ENCODE assay signal across 20 mouse cellular contexts in the genomic region with DNA sequence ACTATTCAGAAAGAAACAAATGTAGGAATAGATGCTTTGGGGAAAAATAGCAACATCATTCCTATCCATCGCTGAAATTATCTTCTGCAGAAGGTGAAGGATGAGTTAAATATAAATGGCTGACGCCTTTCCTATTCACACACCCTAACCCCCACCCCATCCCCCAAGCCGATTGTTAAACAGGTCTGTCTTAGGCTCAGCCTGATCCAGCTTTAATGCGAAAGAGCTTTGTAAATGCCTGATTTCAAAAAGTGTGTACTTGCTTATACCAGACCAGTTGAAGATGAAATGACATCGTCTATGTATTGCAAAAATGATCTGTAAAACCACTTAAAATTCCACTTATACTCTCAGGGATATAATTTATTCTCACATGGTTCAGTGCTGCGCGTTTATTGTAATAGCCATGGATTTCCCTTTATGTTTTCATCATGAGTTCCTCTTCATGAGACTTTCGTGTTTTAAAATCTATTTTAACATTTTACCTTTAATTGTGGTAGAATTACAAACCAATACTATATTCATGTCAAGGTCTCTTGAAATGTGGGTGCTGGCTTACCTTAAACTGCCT. TPM values are rescaled to one million over a fixed set of nuclear protein-coding genes. Genes with fewer than 3 reads are reported as not detected.
DNase-seq lines count a peak whose midpoint lies in the region; ATAC-seq and TF ChIP-seq lines count a peak whose summit lies in the region.
"Had no signal": no experiment of that assay in that cellular context is flagged by ENCODE, and none has a peak within 500 bp of the region (broad histone marks: within the 10 kb centered on the region; RNA-seq: fewer than 3 reads in every experiment).

No protein-coding gene starts in this region.

- TF ChIP-seq POLR2A in brain, embryonic 14.5 days (IDR thresholded peaks at IDR 0.05; ENCODE audit: borderline replicate concordance, extremely low read depth, insufficient read depth, insufficient read length, poor library complexity, severe bottlenecking) = no peak

- H3K4me2 ChIP-seq in forebrain, postnatal 0 days (ENCODE audit: low read depth) = no peak overlapping the region
- H3K4me2 ChIP-seq in midbrain, embryonic 16.5 days (ENCODE audit: low read length) = 0 out of 2 replicates have a peak overlapping the region, but pooled peaks have one; percentile 17
- no peak overlapping the region for H3K4me2 ChIP-seq in intestine, postnatal 0 days (replicated peaks; ENCODE audit: low read depth)
- no peak overlapping the region for H3K4me2 ChIP-seq in intestine, embryonic 15.5 days (replicated peaks)
- H3K4me2 ChIP-seq: embryonic facial prominence, embryonic 12.5 days; lung, embryonic 15.5 days had no signal

- no peak for TF ChIP-seq CTCF in brain, embryonic 14.5 days (IDR thresholded peaks at IDR 0.05; ENCODE audit: borderline replicate concordance, extremely low read depth, insufficient read depth, insufficient read length)
- no peak for TF ChIP-seq CTCF in forebrain, postnatal 0 days (IDR thresholded peaks at IDR 0.05; ENCODE audit: low read depth)
- no peak for TF ChIP-seq CTCF in intestine, postnatal 0 days (IDR thresholded peaks at IDR 0.05; ENCODE audit: low read depth)

- H3K36me3 ChIP-seq in forebrain, postnatal 0 days (ENCODE audit: insufficient read depth) = no peaks in the 10 kb centered on the region
- no peaks in the 10 kb centered on the region for H3K36me3 ChIP-seq in midbrain, embryonic 16.5 days (ENCODE audit: control insufficient read depth, insufficient read depth, low read length)
- no peaks in the 10 kb centered on the region for H3K36me3 ChIP-seq in intestine, postnatal 0 days (ENCODE audit: control insufficient read depth, insufficient read depth)
- no peaks in the 10 kb centered on the region for H3K36me3 ChIP-seq in intestine, embryonic 15.5 days
- H3K36me3 ChIP-seq: embryonic facial prominence, embryonic 12.5 days; heart, embryonic 10.5 days; lung, embryonic 15.5 days had no signal

- 31% methylated on average over 8 of the region's 8 CpGs for WGBS in forebrain, postnatal 0 days
- WGBS in midbrain, embryonic 16.5 days = 21% methylated on average over 8 of the region's 8 CpGs
- 65% methylated on average over 8 of the region's 8 CpGs for WGBS in intestine, postnatal 0 days
- 62% methylated on average over 8 of the region's 8 CpGs for whole genome bisulfite sequencing in intestine, embryonic 15.5 days

- DNase-seq in embryo, embryonic 11 days = peak; percentile 32
- DNase-seq in embryo, embryonic 9.5 days (ENCODE audit: extremely low spot score) = no peak
- DNase-seq in brain, embryonic 14.5 days (ENCODE audit: low read depth) = peak; percentile 72
- peak; percentile 27 for DNase-seq in forebrain, postnatal 0 days
- no peak for DNase-seq in lung, postnatal 14 days
- DNase-seq: adrenal gland, postnatal 25 days; cerebellum, adult 9-10 months; gastrocnemius, postnatal 25 days; kidney, adult 11 months; kidney, postnatal 14 days; layer of hippocampus, adult 9-11 months; thymus, postnatal 14 days had no signal

- H3K4me3 ChIP-seq in forebrain, postnatal 0 days (ENCODE audit: low read depth, low read length) = no peak overlapping the region
- H3K4me3 ChIP-seq in midbrain, embryonic 16.5 days (ENCODE audit: low read depth, low read length) = no peak overlapping the region
- no peak overlapping the region for H3K4me3 ChIP-seq in intestine, postnatal 0 days (ENCODE audit: low read depth, low read length)
- no peak overlapping the region for H3K4me3 ChIP-seq in intestine, embryonic 15.5 days (replicated peaks)
- H3K4me3 ChIP-seq: embryonic facial prominence, embryonic 12.5 days; heart, embryonic 10.5 days; lung, embryonic 15.5 days; megakaryocyte, embryonic 14.5 days had no signal

- H3K9ac ChIP-seq in forebrain, postnatal 0 days = no peak overlapping the region
- no peak overlapping the region for H3K9ac ChIP-seq in midbrain, embryonic 16.5 days (ENCODE audit: low read depth, low read length)
- no peak overlapping the region for H3K9ac ChIP-seq in intestine, postnatal 0 days (ENCODE audit: low read depth, low read length)
- no peak overlapping the region for H3K9ac ChIP-seq in intestine, embryonic 15.5 days
- H3K9ac ChIP-seq: embryonic facial prominence, embryonic 12.5 days; lung, embryonic 15.5 days had no signal

- H3K9me3 ChIP-seq in forebrain, postnatal 0 days (ENCODE audit: low read length) = no peaks in the 10 kb centered on the region
- H3K9me3 ChIP-seq in midbrain, embryonic 16.5 days (replicated peaks; ENCODE audit: control insufficient read depth, low read length, poor library complexity, severe bottlenecking) = no peaks in the 10 kb centered on the region
- no peaks in the 10 kb centered on the region for H3K9me3 ChIP-seq in intestine, postnatal 0 days (ENCODE audit: control insufficient read depth)
- no peaks in the 10 kb centered on the region for H3K9me3 ChIP-seq in intestine, embryonic 15.5 days
- H3K9me3 ChIP-seq: embryonic facial prominence, embryonic 12.5 days; heart, embryonic 10.5 days; lung, embryonic 15.5 days; megakaryocyte, embryonic 14.5 days had no signal

- H3K27me3 ChIP-seq in forebrain, postnatal 0 days (ENCODE audit: insufficient read depth, low read length) = no peaks in the 10 kb centered on the region
- no peaks in the 10 kb centered on the region for H3K27me3 ChIP-seq in midbrain, embryonic 16.5 days (ENCODE audit: control insufficient read depth, insufficient read depth, low read depth, low read length)
- no peaks in the 10 kb centered on the region for H3K27me3 ChIP-seq in intestine, postnatal 0 days (replicated peaks; ENCODE audit: control insufficient read depth, insufficient read depth, low read length)
- no peaks in the 10 kb centered on the region for H3K27me3 ChIP-seq in intestine, embryonic 15.5 days (replicated peaks)
- H3K27me3 ChIP-seq: CH12.LX; embryonic facial prominence, embryonic 12.5 days; lung, embryonic 15.5 days; megakaryocyte, embryonic 14.5 days had no signal

- ATAC-seq in forebrain, postnatal 0 days = peak; percentile 64
- ATAC-seq in midbrain, embryonic 16.5 days = peak; percentile 81
- no peak for ATAC-seq in intestine, postnatal 0 days
- no peak for ATAC-seq in intestine, embryonic 15.5 days

- H3K27ac ChIP-seq in forebrain, postnatal 0 days (ENCODE audit: low read depth, low read length) = no peak overlapping the region
- no peak overlapping the region for H3K27ac ChIP-seq in midbrain, embryonic 16.5 days (ENCODE audit: low read length)
- no peak overlapping the region for H3K27ac ChIP-seq in intestine, postnatal 0 days (ENCODE audit: low read depth, low read length)
- no peak overlapping the region for H3K27ac ChIP-seq in intestine, embryonic 15.5 days
- H3K27ac ChIP-seq: embryonic facial prominence, embryonic 12.5 days; heart, embryonic 10.5 days; lung, embryonic 15.5 days had no signal

- 0 out of 2 replicates have a peak, but pooled peaks cover 9% of the 10 kb centered on the region for H3K4me1 ChIP-seq in forebrain, postnatal 0 days (ENCODE audit: insufficient read depth)
- H3K4me1 ChIP-seq in midbrain, embryonic 16.5 days (ENCODE audit: control insufficient read depth, insufficient read depth, low read length) = peaks cover 8% of the 10 kb centered on the region
- no peaks in the 10 kb centered on the region for H3K4me1 ChIP-seq in intestine, postnatal 0 days (replicated peaks; ENCODE audit: control insufficient read depth, insufficient read depth, low read length)
- no peaks in the 10 kb centered on the region for H3K4me1 ChIP-seq in intestine, embryonic 15.5 days (replicated peaks)
- H3K4me1 ChIP-seq: heart, embryonic 10.5 days; megakaryocyte, embryonic 14.5 days had no signal

RNA-seq across cellular contexts. Expression of a gene that starts 25.0 kb away (rescaled TPM):
- polyA plus RNA-seq in brain, embryonic 14.5 days (2012; rRNA removed) = 20.3 and 26.2 TPM in 2 replicates
- 52.2 and 58.1 TPM in 2 replicates for total RNA-seq in forebrain, postnatal 0 days (2014; rRNA removed)
- 8.0 and 14.4 TPM in 2 replicates for polyA plus RNA-seq in forebrain, postnatal 0 days (2015; fragmentation: Nextera tagmentation; extraction: Ambion mirVana)
- 19.8 and 21.5 TPM in 2 replicates for polyA plus RNA-seq in midbrain, embryonic 16.5 days (2015; fragmentation: Nextera tagmentation; extraction: Ambion mirVana)
- 6.6 and 8.1 TPM in 2 replicates for polyA plus RNA-seq in intestine, postnatal 0 days (2015; fragmentation: Nextera tagmentation; extraction: Ambion mirVana)
- polyA plus RNA-seq in intestine, embryonic 15.5 days (2015; fragmentation: Nextera tagmentation; extraction: Ambion mirVana) = 4.9 and 5.6 TPM in 2 replicates
- total RNA-seq: CH12.LX had no signal

Comparison
In these comparisons a context has a peak if more than half of its experiments do, and no peak if none do; other contexts are left out.
1. DNase-seq: peak in embryo, embryonic 11 days (single experiment), brain, embryonic 14.5 days (single experiment) and forebrain, postnatal 0 days (single experiment); none in embryo, embryonic 9.5 days (single experiment) and lung, postnatal 14 days (single experiment).
2. ATAC-seq: peak in forebrain, postnatal 0 days (single experiment) and midbrain, embryonic 16.5 days (single experiment); none in intestine, postnatal 0 days (single experiment) and intestine, embryonic 15.5 days (single experiment).